Mouse (Mus musculus): ENCODE measurements around the gene Myo1d. TPM values are rescaled to one million over a fixed set of nuclear protein-coding genes. Genes with fewer than 3 reads are reported as not detected.

Gene Myo1d
- polyA plus RNA-seq, 1 experiment from 2014 or later, result 15.8 TPM

DNA sequence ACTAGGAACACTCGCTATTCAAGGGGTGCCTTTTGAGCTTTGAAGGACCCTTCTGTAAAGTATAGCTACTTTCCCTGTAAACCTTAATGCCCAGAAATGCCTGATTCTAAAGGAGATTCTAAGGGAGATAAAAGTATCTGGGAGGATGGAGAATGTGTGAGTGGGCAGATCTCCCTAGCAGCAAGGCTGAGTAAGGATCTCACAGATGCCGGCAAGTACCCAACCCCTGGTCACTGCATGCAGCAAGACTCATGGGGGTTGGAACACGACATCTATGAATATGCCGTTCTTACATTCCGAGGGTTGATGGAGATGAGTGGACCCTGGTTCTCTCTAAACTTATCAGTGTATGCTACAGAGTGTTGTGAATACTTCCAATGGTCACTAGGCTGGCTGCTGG lies 286.6 kb downstream of the Myo1d start:
- ATAC-seq (ENCODE audit: low FRiP score, low TSS enrichment), result no peak
- Histone ChIP-seq H3K9ac (replicated peaks; ENCODE audit: low read length) (no peak overlapping the region), H3K4me3 (ENCODE audit: low read length) (no peak overlapping the region), H3K36me3 (ENCODE audit: insufficient read depth, low read length) (no peaks in the 10 kb centered on the region), H3K9me3 (ENCODE audit: low read length) (no peaks in the 10 kb centered on the region), H3K4me1 (ENCODE audit: insufficient read depth, low read length) (peaks cover 11% of the 10 kb centered on the region), H3K27ac (ENCODE audit: low read length) (no peak overlapping the region), H3K27me3 (ENCODE audit: insufficient read depth, low read length) (no peaks in the 10 kb centered on the region), H3K4me2 (replicated peaks; ENCODE audit: low read depth, low read length) (no peak overlapping the region)
- 88% methylated on average over 5 of the region's 5 CpGs for WGBS

DNA sequence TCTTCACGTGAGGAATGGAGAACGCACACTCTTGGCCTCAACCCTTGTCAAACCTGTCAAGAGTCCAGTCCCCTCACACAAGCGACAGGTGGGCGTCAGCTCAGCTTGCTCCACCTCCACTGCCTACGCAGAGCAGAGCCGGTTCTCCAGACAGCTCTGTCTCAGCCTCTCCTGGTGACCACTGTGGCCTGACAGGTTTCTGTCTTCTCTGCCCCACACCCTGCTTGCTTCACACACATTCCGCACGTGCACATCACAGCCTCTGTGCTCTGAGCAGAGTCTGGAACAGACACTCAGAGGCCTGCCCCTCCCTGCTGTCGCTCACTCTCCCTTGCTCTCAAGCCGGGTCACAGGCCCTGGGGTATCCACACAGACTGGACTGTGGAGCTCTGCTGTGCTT lies 289.0 kb downstream of the Myo1d start:
- 0 out of 2 replicates have a peak, but pooled peaks have one; percentile 37 for ATAC-seq (ENCODE audit: low FRiP score, low TSS enrichment)
- Histone ChIP-seq H3K4me1 (ENCODE audit: insufficient read depth, low read length) (peaks cover 11% of the 10 kb centered on the region), H3K27me3 (ENCODE audit: insufficient read depth, low read length) (no peaks in the 10 kb centered on the region), H3K9me3 (ENCODE audit: low read length) (no peaks in the 10 kb centered on the region), H3K27ac (ENCODE audit: low read length) (no peak overlapping the region), H3K4me3 (ENCODE audit: low read length) (no peak overlapping the region), H3K36me3 (ENCODE audit: insufficient read depth, low read length) (no peaks in the 10 kb centered on the region), H3K9ac (replicated peaks; ENCODE audit: low read length) (no peak overlapping the region), H3K4me2 (replicated peaks; ENCODE audit: low read depth, low read length) (no peak overlapping the region)
- WGBS, result 63% methylated on average over 10 of the region's 10 CpGs

DNA sequence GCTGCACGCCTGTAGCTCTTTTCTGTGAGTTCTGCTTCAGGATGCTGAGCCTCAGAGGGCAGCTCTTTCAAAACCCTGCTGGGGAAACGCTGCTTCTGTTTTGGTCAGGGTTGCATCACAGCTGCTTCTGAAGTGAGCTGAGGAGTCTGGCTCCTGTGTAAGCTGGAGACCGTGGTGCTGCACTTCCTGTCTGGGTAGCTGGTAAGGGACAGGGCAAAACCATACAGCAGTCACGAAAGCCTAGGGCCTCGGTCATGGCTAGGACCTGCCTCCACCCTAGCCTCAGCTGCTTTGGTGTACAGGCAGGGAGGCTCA lies 290.0 kb downstream of the Myo1d start:
- Histone ChIP-seq H3K27me3 (ENCODE audit: insufficient read depth, low read length) (no peaks in the 10 kb centered on the region), H3K9me3 (ENCODE audit: low read length) (no peaks in the 10 kb centered on the region), H3K4me3 (ENCODE audit: low read length) (no peak overlapping the region), H3K27ac (ENCODE audit: low read length) (no peak overlapping the region), H3K4me1 (ENCODE audit: insufficient read depth, low read length) (peaks cover 11% of the 10 kb centered on the region), H3K4me2 (replicated peaks; ENCODE audit: low read depth, low read length) (no peak overlapping the region), H3K36me3 (ENCODE audit: insufficient read depth, low read length) (no peaks in the 10 kb centered on the region), H3K9ac (replicated peaks; ENCODE audit: low read length) (no peak overlapping the region)
- WGBS, result 33% methylated on average over 5 of the region's 5 CpGs
- no peak for ATAC-seq (ENCODE audit: low FRiP score, low TSS enrichment)

DNA sequence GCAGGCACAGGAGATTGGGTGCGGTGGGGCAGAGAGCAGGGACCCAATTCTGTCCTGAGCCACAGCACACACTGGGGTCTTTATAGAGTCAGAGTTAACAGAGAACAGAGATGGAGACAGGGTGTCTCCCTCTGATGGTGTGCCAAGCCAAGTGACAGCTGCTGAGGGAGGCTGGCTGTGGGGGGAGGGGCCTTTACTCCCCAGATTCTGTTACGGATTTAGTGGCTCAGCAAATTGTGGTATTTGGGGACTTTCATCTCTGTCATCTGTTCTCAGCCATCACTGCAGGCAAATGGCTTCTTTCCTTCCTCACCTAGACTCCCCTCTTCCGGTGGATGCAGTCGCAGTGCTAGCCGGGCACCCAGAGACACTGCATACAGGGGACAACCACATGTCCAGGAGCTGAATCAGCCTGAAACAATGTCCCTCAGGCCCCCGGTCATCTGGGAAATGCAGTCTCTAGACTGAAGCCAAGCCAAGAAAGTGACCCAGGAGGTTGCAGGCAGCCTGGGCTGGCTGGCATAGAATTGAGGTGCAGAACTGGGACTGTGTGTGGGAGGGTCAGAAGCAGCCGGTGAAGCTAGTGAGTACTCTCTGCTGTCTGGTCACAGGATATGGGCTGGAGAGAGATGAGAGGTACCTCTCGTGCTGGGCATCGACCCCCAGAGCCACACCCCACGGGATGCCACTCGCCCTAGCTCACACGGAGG lies 290.5 kb downstream of the Myo1d start:
- Histone ChIP-seq H3K4me1 (ENCODE audit: insufficient read depth, low read length) (peaks cover 13% of the 10 kb centered on the region), H3K9me3 (ENCODE audit: low read length) (no peaks in the 10 kb centered on the region), H3K27me3 (ENCODE audit: insufficient read depth, low read length) (no peaks in the 10 kb centered on the region), H3K27ac (ENCODE audit: low read length) (no peak overlapping the region), H3K4me3 (ENCODE audit: low read length) (no peak overlapping the region), H3K9ac (replicated peaks; ENCODE audit: low read length) (no peak overlapping the region), H3K36me3 (ENCODE audit: insufficient read depth, low read length) (no peaks in the 10 kb centered on the region), H3K4me2 (replicated peaks; ENCODE audit: low read depth, low read length) (no peak overlapping the region)
- 22% methylated on average over 12 of the region's 12 CpGs for WGBS
- ATAC-seq (ENCODE audit: low FRiP score, low TSS enrichment), result peak; percentile 52; the same call in 1 of the 2 replicates

DNA sequence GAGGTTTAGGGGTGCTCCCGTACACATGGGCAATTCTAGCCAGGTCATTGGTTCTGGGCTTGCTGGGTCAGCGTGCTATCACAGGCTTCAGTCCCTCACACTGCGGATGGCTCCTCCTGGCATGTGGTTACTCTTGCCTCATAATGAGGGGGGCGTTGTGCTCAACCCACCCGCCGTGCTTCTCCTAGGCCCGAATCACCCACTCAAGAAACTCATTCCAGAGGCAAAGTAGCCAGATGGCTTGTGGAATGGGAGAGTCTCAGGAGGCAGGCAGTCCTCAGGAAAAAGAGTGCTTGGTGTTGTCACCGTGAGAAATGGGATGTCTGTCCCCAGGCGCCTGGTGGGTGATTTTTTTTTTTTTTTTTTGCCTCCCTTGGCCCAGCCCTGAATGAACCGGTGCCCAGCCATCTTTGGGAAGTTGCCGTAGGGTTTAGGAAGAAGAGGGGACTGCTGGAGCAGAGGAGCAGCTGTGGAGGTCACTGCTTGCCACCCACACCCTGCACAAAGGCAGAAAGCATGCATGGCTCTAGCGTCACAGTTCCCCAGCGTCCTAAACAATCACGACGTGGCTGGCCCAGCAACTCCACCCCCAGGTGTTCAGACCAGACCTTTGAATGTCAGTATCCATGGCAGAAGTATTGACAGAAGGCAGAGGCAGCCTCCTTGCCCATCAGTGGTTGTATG lies 291.8 kb downstream of the Myo1d start:
- H3K4me3 ChIP-seq (ENCODE audit: low read length), result no peak overlapping the region
- H3K4me1 ChIP-seq (ENCODE audit: insufficient read depth, low read length), result peaks cover 17% of the 10 kb centered on the region
- H3K9me3 ChIP-seq (ENCODE audit: low read length), result no peaks in the 10 kb centered on the region
- H3K9ac ChIP-seq (replicated peaks; ENCODE audit: low read length), result no peak overlapping the region
- H3K27ac ChIP-seq (ENCODE audit: low read length), result no peak overlapping the region
- H3K27me3 ChIP-seq (ENCODE audit: insufficient read depth, low read length), result no peaks in the 10 kb centered on the region
- WGBS, result 79% methylated on average over 15 of the region's 15 CpGs
- H3K4me2 ChIP-seq (replicated peaks; ENCODE audit: low read depth, low read length), result no peak overlapping the region
- ATAC-seq (ENCODE audit: low FRiP score, low TSS enrichment), result no peak
- no peaks in the 10 kb centered on the region for H3K36me3 ChIP-seq (ENCODE audit: insufficient read depth, low read length)

DNA sequence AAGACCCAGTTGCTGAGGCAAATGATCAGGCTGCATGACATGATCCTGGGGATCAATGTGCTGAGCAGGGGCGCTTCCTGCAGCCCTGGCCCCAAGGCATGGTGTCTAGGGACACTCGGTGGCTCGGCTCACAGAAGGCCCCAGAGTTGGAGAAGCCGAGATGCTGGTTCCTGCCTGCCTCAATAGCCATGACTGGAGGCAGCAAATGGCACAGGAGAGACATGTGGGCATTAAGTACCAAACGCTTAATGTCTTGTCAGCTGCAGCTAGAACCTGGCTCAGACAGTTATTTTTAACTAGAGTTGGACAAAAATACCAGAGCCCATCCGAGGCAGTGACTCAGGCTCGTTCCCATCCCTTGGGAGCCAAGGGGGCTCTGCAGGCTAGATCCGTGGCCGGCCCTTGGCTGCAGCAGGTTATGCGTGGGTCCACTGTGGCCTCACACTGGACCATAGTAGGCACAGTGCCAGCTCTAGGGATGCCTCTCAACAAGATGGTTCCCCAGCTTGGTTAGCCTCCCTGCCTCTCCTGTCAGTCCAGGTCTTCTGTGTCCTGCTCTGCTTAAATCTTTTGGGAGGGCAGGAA lies 294.1 kb downstream of the Myo1d start:
- no peak overlapping the region for H3K4me2 ChIP-seq (replicated peaks; ENCODE audit: low read depth, low read length)
- ATAC-seq (ENCODE audit: low FRiP score, low TSS enrichment), result no peak
- H3K36me3 ChIP-seq (ENCODE audit: insufficient read depth, low read length), result no peaks in the 10 kb centered on the region
- no peaks in the 10 kb centered on the region for H3K9me3 ChIP-seq (ENCODE audit: low read length)
- no peak overlapping the region for H3K27ac ChIP-seq (ENCODE audit: low read length)
- no peak overlapping the region for H3K9ac ChIP-seq (replicated peaks; ENCODE audit: low read length)
- WGBS, result 77% methylated on average over 10 of the region's 10 CpGs
- no peaks in the 10 kb centered on the region for H3K27me3 ChIP-seq (ENCODE audit: insufficient read depth, low read length)
- peaks cover 17% of the 10 kb centered on the region for H3K4me1 ChIP-seq (ENCODE audit: insufficient read depth, low read length)
- no peak overlapping the region for H3K4me3 ChIP-seq (ENCODE audit: low read length)

DNA sequence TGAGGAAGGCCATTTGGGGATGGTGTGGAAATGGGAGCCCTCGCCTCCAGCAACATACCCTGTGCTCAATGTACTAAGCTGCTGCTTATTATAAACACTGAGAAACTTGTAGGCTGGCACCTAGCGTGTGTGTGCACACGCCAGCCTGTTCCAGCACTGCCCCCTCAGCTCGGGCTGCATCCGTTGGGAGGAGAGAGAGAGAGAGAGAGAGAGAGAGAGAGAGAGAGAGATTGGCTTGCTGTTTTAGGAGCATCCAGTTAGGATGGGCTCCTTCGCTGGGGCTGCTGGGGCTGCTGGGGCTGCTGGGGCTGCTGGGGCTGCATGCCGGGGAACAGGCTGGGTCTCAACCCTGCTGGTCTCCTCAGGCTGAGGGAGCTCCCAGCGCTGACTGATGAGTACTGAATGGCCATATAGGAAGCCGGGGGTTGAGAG lies 294.7 kb downstream of the Myo1d start:
- H3K4me1 ChIP-seq (ENCODE audit: insufficient read depth, low read length), result peaks cover 17% of the 10 kb centered on the region
- ATAC-seq (ENCODE audit: low FRiP score, low TSS enrichment), result no peak
- 81% methylated on average over 9 of the region's 9 CpGs for WGBS
- no peak overlapping the region for H3K4me3 ChIP-seq (ENCODE audit: low read length)
- no peaks in the 10 kb centered on the region for H3K27me3 ChIP-seq (ENCODE audit: insufficient read depth, low read length)
- H3K9me3 ChIP-seq (ENCODE audit: low read length), result no peaks in the 10 kb centered on the region
- no peak overlapping the region for H3K4me2 ChIP-seq (replicated peaks; ENCODE audit: low read depth, low read length)
- no peak overlapping the region for H3K27ac ChIP-seq (ENCODE audit: low read length)
- H3K9ac ChIP-seq (replicated peaks; ENCODE audit: low read length), result no peak overlapping the region
- H3K36me3 ChIP-seq (ENCODE audit: insufficient read depth, low read length), result no peaks in the 10 kb centered on the region

DNA sequence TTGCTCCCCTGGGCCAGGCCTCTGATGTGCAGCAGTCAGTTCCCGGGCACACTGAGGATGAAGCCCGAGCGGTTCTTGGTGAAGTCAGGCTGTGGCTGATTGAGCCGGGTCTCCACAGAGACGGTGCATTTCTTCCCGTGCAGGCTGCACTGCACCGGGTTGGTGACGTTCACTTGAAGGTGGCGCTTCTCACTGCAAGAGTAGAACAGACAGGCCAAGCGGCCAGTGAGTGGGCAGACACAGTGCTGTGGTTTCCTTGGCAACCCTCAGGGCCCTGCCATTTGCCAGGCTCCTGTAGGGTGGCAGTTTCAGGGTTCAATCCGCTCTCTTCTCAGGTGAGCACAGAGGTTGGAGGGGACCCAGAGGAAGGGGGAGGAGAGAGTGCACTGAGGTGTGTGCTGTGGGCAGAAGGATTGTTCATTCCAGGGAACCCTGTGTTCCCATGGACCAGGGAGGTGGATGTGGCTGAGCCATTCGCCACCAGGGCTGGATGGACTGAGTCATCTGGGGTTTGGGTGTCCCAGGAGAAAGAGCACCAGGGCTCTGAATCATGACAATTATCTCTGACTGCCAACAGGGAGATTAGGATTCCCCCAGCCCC lies 295.5 kb downstream of the Myo1d start:
- H3K27ac ChIP-seq (ENCODE audit: low read length), result no peak overlapping the region
- H3K36me3 ChIP-seq (ENCODE audit: insufficient read depth, low read length), result no peaks in the 10 kb centered on the region
- WGBS, result 36% methylated on average over 12 of the region's 12 CpGs
- H3K9ac ChIP-seq (replicated peaks; ENCODE audit: low read length), result no peak overlapping the region; the same call in 1 of the 2 replicates
- ATAC-seq (ENCODE audit: low FRiP score, low TSS enrichment), result peak; percentile 79
- H3K27me3 ChIP-seq (ENCODE audit: insufficient read depth, low read length), result no peaks in the 10 kb centered on the region
- H3K4me2 ChIP-seq (replicated peaks; ENCODE audit: low read depth, low read length), result peak overlapping the region; percentile 26; the same call in 1 of the 2 replicates
- H3K4me1 ChIP-seq (ENCODE audit: insufficient read depth, low read length), result peaks cover 16% of the 10 kb centered on the region
- H3K9me3 ChIP-seq (ENCODE audit: low read length), result no peaks in the 10 kb centered on the region
- no peak overlapping the region for H3K4me3 ChIP-seq (ENCODE audit: low read length)

DNA sequence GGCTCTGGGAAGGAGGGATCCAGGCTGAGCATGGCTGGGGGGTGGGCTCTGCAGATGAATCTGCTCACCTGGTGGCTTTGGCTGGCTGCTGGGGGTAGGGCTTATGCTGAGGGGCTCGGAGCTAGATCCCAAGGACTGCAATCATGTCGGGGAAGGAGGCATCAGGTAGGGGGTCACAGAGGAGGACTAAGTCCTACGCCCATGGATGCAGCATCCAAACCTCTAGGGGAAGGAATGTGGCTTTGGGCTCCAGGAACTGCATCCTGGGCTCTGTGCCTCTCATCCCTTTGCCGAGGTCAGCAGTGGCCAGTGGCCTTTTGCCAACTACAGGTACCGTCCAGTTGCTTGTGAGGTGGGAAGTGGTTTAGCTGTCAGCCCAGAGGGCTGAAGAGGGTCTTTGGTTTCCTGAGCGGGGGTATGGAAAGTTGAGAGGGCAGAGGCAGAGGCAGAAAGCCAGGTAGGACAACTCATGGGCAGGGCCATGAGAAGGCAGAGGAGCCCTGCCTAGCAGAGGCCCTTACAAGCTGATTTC lies 296.2 kb downstream of the Myo1d start:
- no peak overlapping the region for H3K4me2 ChIP-seq (replicated peaks; ENCODE audit: low read depth, low read length)
- no peaks in the 10 kb centered on the region for H3K36me3 ChIP-seq (ENCODE audit: insufficient read depth, low read length)
- H3K4me3 ChIP-seq (ENCODE audit: low read length), result no peak overlapping the region
- no peak overlapping the region for H3K27ac ChIP-seq (ENCODE audit: low read length)
- H3K9me3 ChIP-seq (ENCODE audit: low read length), result no peaks in the 10 kb centered on the region
- H3K9ac ChIP-seq (replicated peaks; ENCODE audit: low read length), result no peak overlapping the region
- ATAC-seq (ENCODE audit: low FRiP score, low TSS enrichment), result no peak
- peaks cover 18% of the 10 kb centered on the region for H3K4me1 ChIP-seq (ENCODE audit: insufficient read depth, low read length)
- 80% methylated on average over 6 of the region's 6 CpGs for WGBS
- no peaks in the 10 kb centered on the region for H3K27me3 ChIP-seq (ENCODE audit: insufficient read depth, low read length)

Data from kidney, embryonic 16.5 days (tissue).